Mouse (Mus musculus) cortical plate, adult 2 months (tissue): Measurements from ENCODE around the gene Dph7. TPM values are rescaled to one million over a fixed set of nuclear protein-coding genes. Genes with fewer than 3 reads are reported as not detected.
"Not testable (repeated sequence)": the region's sequence is repeated elsewhere in the genome, so short reads cannot be mapped to it uniquely, and the experiment has no call there.

Source experiments
- H3K27ac ChIP-seq: fragments of 200-500 bp; 2 replicates; pipeline ENCODE4 v1.5.1; 2012; ENCODE audit warnings: low read length, control low read depth, inconsistent platforms; ENCODE audit not compliant: insufficient read depth
- H3K4me1 ChIP-seq: fragments of 200-500 bp; 2 replicates; pipeline ENCODE4 v1.6.1; 2011; ENCODE audit warnings: low read length; ENCODE audit not compliant: control insufficient read depth, insufficient read depth
- H3K4me3 ChIP-seq: fragments of 200-500 bp; 2 replicates; pipeline ENCODE4 v1.5.1; 2011; ENCODE audit warnings: mild to moderate bottlenecking, low read length, control low read depth; ENCODE audit not compliant: insufficient read depth
- CTCF ChIP-seq: fragments of 200-500 bp; IDR thresholded peaks from 2 replicates; pipeline ENCODE4 v1.5.1; 2011; ENCODE audit warnings: mild to moderate bottlenecking, control low read depth, low read length; ENCODE audit not compliant: insufficient read depth; ENCODE audit errors: extremely low read depth
- POLR2A ChIP-seq: fragments of 200-500 bp; IDR thresholded peaks from 2 replicates; pipeline ENCODE4 v1.6.1; 2011; ENCODE audit warnings: mild to moderate bottlenecking, low read length, control low read depth; ENCODE audit not compliant: insufficient read depth; ENCODE audit errors: extremely low read depth
- polyA plus RNA-seq: library from polyadenylated mRNA; depleted of rRNA; stranded (reverse); fragments of >200 nt; gene quantifications from 2 replicates; pipeline ENCODE4 v1.2.3, GENCODE M21; 2012

Gene Dph7
- polyA plus RNA-seq, 1 experiment = 34.6 TPM

GRCm38 (mm10) chr2:24927810-24928479, 34.3 kb upstream of the Dph7 start:
- no peak overlapping the region for H3K27ac ChIP-seq
- H3K4me3 ChIP-seq = no peak overlapping the region
- no peaks in the 10 kb centered on the region for H3K4me1 ChIP-seq
- no peak for TF ChIP-seq CTCF
- TF ChIP-seq POLR2A = no peak

- Histone ChIP-seq H3K27ac (no peak overlapping the region), H3K4me1 (peaks cover 2% of the 10 kb centered on the region; the same call in 1 of the 2 replicates), H3K4me3 (no peak overlapping the region)
- no peak for TF ChIP-seq CTCF
- no peak for TF ChIP-seq POLR2A
Observed at GRCm38 (mm10) chr2:24929119-24929518, 33.1 kb upstream of the Dph7 start.

GRCm38 (mm10) chr2:24929593-24929992, 32.6 kb upstream of the Dph7 start:
- TF ChIP-seq CTCF (no peak), POLR2A (no peak)
- Histone ChIP-seq H3K4me1 (peaks cover 2% of the 10 kb centered on the region; the same call in 1 of the 2 replicates), H3K27ac (no peak overlapping the region), H3K4me3 (no peak overlapping the region)

- Histone ChIP-seq H3K4me3 (peak overlapping the region; percentile 28), H3K27ac (no peak overlapping the region), H3K4me1 (peaks cover 2% of the 10 kb centered on the region; the same call in 1 of the 2 replicates)
- TF ChIP-seq POLR2A (no peak), CTCF (no peak)
Observed at GRCm38 (mm10) chr2:24934441-24934963, 27.7 kb upstream of the Dph7 start.

GRCm38 (mm10) chr2:24935057-24935796, 27.0 kb upstream of the Dph7 start, which contains the start of gene Arrdc1:
Gene Arrdc1 (minus strand): TSS chr2:24935252.
- peaks cover 2% of the 10 kb centered on the region; the same call in 1 of the 2 replicates for H3K4me1 ChIP-seq
- peak within 1 kb of the TSS; percentile 28 for H3K4me3 ChIP-seq
- no peak within 1 kb of the TSS for H3K27ac ChIP-seq
- 0 out of 2 replicates have a peak, but pooled peaks have one; percentile 15 for TF ChIP-seq CTCF
- TF ChIP-seq POLR2A = peak; percentile 52; the same call in 1 of the 2 replicates

GRCm38 (mm10) chr2:24942092-24942491, 20.1 kb upstream of the Dph7 start:
- no peak for TF ChIP-seq POLR2A
- no peak for TF ChIP-seq CTCF
- no peak overlapping the region for H3K27ac ChIP-seq

GRCm38 (mm10) chr2:24944304-24944703, 17.9 kb upstream of the Dph7 start:
- TF ChIP-seq CTCF = peak; percentile 37; the same call in 1 of the 2 replicates
- not testable (repeated sequence) for H3K27ac ChIP-seq, H3K4me3 ChIP-seq, H3K4me1 ChIP-seq

More at GRCm38 (mm10) chr2:24942092-24942491, 20.1 kb upstream of the Dph7 start:
- H3K4me3 ChIP-seq = no peak overlapping the region
- no peaks in the 10 kb centered on the region for H3K4me1 ChIP-seq

- TF ChIP-seq POLR2A = no peak
- TF ChIP-seq CTCF = no peak
- Histone ChIP-seq H3K4me1 (0 out of 2 replicates have a peak, but pooled peaks cover 1% of the 10 kb centered on the region), H3K4me3 (peak within 1 kb of the TSS; percentile 42), H3K27ac (no peak within 1 kb of the TSS)
Observed at GRCm38 (mm10) chr2:24949421-24950188, 12.6 kb upstream of the Dph7 start, which contains the start of gene Zmynd19. Gene Zmynd19 (plus strand): TSS chr2:24949792.

GRCm38 (mm10) chr2:24950189-24950535, 12.0 kb upstream of the Dph7 start:
- TF ChIP-seq CTCF = no peak
- TF ChIP-seq POLR2A = no peak
- Histone ChIP-seq H3K4me1 (0 out of 2 replicates have a peak, but pooled peaks cover 1% of the 10 kb centered on the region), H3K27ac (no peak overlapping the region), H3K4me3 (peak overlapping the region; percentile 42)
